Mouse (Mus musculus) testis, adult 2 months (tissue): ENCODE measurements around the gene Src.

Source experiments
- CTCF ChIP-seq: fragments of 200-500 bp; IDR thresholded peaks from 2 replicates; pipeline ENCODE4 v1.5.1; 2012; ENCODE audit warnings: low read depth, mild to moderate bottlenecking, inconsistent platforms, low read length, moderate library complexity; ENCODE audit not compliant: control insufficient read depth, insufficient read depth, insufficient replicate concordance
- POLR2A ChIP-seq: fragments of 200-500 bp; IDR thresholded peaks from 2 replicates; pipeline ENCODE4 v1.6.1; 2012; ENCODE audit warnings: low read depth, mild to moderate bottlenecking, inconsistent platforms, low read length, moderate library complexity; ENCODE audit not compliant: control insufficient read depth

DNA sequence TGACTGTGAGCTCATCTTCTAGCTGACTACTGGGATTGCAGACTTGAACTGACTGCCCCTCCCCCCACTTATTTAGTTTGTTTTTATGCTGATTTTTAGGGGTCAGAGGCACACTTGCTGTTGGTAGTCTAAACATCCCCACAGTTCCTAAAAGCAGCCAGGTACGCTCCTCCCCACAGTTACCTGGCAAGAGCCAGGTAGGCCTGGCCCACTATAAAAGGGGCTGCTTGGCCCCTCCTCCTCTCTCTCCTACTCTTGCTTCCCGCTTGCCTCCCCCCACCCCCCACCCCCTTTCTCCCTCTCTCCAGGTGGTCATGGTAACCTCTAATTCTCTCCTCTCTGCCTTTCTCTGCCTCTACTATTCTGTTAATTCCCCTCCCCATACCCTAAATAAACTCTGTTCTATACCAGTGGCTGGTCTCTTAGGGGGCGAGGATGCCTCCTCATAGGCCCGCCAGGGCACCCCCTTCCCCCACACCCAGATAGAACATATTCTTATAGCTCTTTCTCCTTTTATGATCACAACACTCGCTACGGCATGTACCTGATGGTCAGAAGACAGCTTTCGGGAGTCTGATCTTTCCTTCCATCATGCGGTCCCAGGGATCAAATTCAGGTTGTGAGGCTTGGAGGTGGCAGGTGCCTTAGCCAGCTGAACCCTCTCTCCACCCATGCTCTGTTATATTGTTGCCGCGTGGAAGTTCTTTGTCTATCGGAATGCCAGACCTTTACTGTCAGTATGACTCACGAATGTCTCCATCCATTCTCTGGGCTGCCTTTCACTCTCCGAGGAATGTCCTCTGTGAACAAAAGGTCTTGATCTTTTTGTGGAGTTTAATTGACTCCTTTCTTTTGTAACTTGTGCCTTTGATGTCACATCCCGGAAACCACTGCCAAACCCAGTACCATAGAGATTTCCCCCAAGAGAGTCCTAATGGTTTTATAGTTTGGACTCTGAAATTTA lies 42.2 kb upstream of the Src start:
- TF ChIP-seq CTCF: no peak
- no peak for TF ChIP-seq POLR2A
